Mouse (Mus musculus) frontal cortex, postnatal 25 days (tissue): ENCODE measurements around the gene Mlana.

ENCODE experiments used
- DNase-seq, 2 experiments: peaks; one replicate each; pipeline ENCODE4 v3.0.0; 2022; ENCODE audit warnings: low spot score in 2 of 2

The Mlana gene

GRCm38 (mm10) chr19:29697245-29697874 is at the start of gene Mlana:
Mlana (plus strand) TSS chr19:29697824.
- no peak for DNase-seq

- DNase-seq = no peak
Measured at GRCm38 (mm10) chr19:29648550-29648914, 49.1 kb upstream of the Mlana start.

- DNase-seq = no peak
Measured at GRCm38 (mm10) chr19:29649683-29650082, 47.9 kb upstream of the Mlana start.

GRCm38 (mm10) chr19:29653768-29654265 is 43.8 kb upstream of the Mlana start:
- no peak for DNase-seq

- DNase-seq = no peak
Measured at GRCm38 (mm10) chr19:29655148-29655547, 42.5 kb upstream of the Mlana start.

GRCm38 (mm10) chr19:29656029-29656428 is 41.6 kb upstream of the Mlana start:
- DNase-seq = no peak

- DNase-seq = no peak
Measured at GRCm38 (mm10) chr19:29656620-29657019, 41.0 kb upstream of the Mlana start.

GRCm38 (mm10) chr19:29657033-29657432 is 40.6 kb upstream of the Mlana start:
- no peak for DNase-seq

GRCm38 (mm10) chr19:29657558-29657957 is 40.1 kb upstream of the Mlana start:
- DNase-seq = no peak

GRCm38 (mm10) chr19:29658836-29659235 is 38.8 kb upstream of the Mlana start:
- DNase-seq = no peak

GRCm38 (mm10) chr19:29659705-29660104 is 37.9 kb upstream of the Mlana start:
- DNase-seq = no peak

- no peak for DNase-seq
Measured at GRCm38 (mm10) chr19:29660835-29661764, 36.5 kb upstream of the Mlana start.

- DNase-seq = no peak
Measured at GRCm38 (mm10) chr19:29661974-29662580, 35.5 kb upstream of the Mlana start.

- DNase-seq = no peak
Measured at GRCm38 (mm10) chr19:29663780-29664179, 33.8 kb upstream of the Mlana start.

- DNase-seq = no peak
Measured at GRCm38 (mm10) chr19:29664934-29665333, 32.7 kb upstream of the Mlana start.

GRCm38 (mm10) chr19:29666164-29666563 is 31.5 kb upstream of the Mlana start:
- no peak for DNase-seq

- no peak for DNase-seq
Measured at GRCm38 (mm10) chr19:29666965-29667594, 30.5 kb upstream of the Mlana start.

GRCm38 (mm10) chr19:29668135-29668534 is 29.5 kb upstream of the Mlana start:
- DNase-seq = no peak

GRCm38 (mm10) chr19:29670247-29670646 is 27.4 kb upstream of the Mlana start:
- no peak for DNase-seq

GRCm38 (mm10) chr19:29671160-29671559 is 26.5 kb upstream of the Mlana start:
- no peak for DNase-seq

- no peak for DNase-seq
Measured at GRCm38 (mm10) chr19:29672660-29673059, 25.0 kb upstream of the Mlana start.

GRCm38 (mm10) chr19:29674946-29675345 is 22.7 kb upstream of the Mlana start:
- no peak for DNase-seq
